Mouse (Mus musculus) CH12.LX (cell line): ENCODE data around the gene Lif. TPM values are rescaled to one million over a fixed set of nuclear protein-coding genes. Genes with fewer than 3 reads are reported as not detected.

ENCODE experiments used
- DNase-seq: peaks from one replicate; pipeline ENCODE4 v3.0.0-alpha.2; 2013; ENCODE audit errors: extremely low read depth
- H3K27ac ChIP-seq: 2 replicates; pipeline ENCODE4 v1.5.1; 2012; ENCODE audit warnings: low read depth, mild to moderate bottlenecking, control low read depth, moderate library complexity; ENCODE audit not compliant: insufficient read depth
- H3K27me3 ChIP-seq: replicated peaks from 2 replicates; pipeline ENCODE3; 2012; ENCODE audit warnings: inconsistent platforms
- H3K36me3 ChIP-seq, 2 experiments: replicated peaks in 1 of 2; 2 replicates each; pipeline versions ENCODE3 to v1.6.1; 2012; ENCODE audit warnings: inconsistent platforms in 1 of 2, low read length in 1 of 2, mild to moderate bottlenecking in 1 of 2, mixed read lengths in 1 of 2, moderate library complexity in 1 of 2; ENCODE audit not compliant: control insufficient read depth in 1 of 2, insufficient read depth in 1 of 2
- H3K4me1 ChIP-seq, 2 experiments: 2 replicates each; pipeline ENCODE4 v1.6.1; 2012; ENCODE audit warnings: inconsistent platforms in 1 of 2, moderate library complexity in 1 of 2; ENCODE audit not compliant: insufficient read depth in 2 of 2, control insufficient read depth in 1 of 2
- H3K4me2 ChIP-seq: 2 replicates; pipeline ENCODE4 v1.6.1; 2012; ENCODE audit warnings: low read depth, mild to moderate bottlenecking, control low read depth; ENCODE audit not compliant: poor library complexity, insufficient read depth, severe bottlenecking
- H3K4me3 ChIP-seq, 3 experiments: fragments of 150-350 bp in 1 of 3; sonication (generic) in 1 of 3; replicated peaks in 1 of 3; 2 replicates each; pipeline versions ENCODE3 to v1.5.1; 2011 to 2012; ENCODE audit warnings: low read depth in 2 of 3, low read length in 2 of 3, mild to moderate bottlenecking in 2 of 3, moderate library complexity in 2 of 3, control low read depth in 1 of 3, improper control_type of control experiment in 1 of 3, inconsistent platforms in 1 of 3, mixed read lengths in 1 of 3; ENCODE audit not compliant: poor library complexity in 1 of 3
- H3K79me2 ChIP-seq: replicated peaks from 2 replicates; pipeline ENCODE4 v1.6.1; 2012; ENCODE audit warnings: mild to moderate bottlenecking, moderate library complexity; ENCODE audit not compliant: control insufficient read depth, poor library complexity, insufficient read depth, severe bottlenecking; ENCODE audit errors: extremely low read depth
- H3K9ac ChIP-seq: 2 replicates; pipeline ENCODE4 v1.6.1; 2012; ENCODE audit warnings: low read depth, mild to moderate bottlenecking, control low read depth, moderate library complexity; ENCODE audit not compliant: insufficient read depth
- H3K9me3 ChIP-seq: replicated peaks from 2 replicates; pipeline ENCODE3; 2012; ENCODE audit warnings: low read length, inconsistent platforms, mixed read lengths
- BHLHE40 ChIP-seq: IDR thresholded peaks from 2 replicates; pipeline ENCODE4 v1.6.1; 2011; ENCODE audit warnings: mild to moderate bottlenecking, low read depth, low read length, improper control_type of control experiment
- CHD1 ChIP-seq: IDR thresholded peaks from 2 replicates; pipeline ENCODE4 v1.6.1; 2012; ENCODE audit warnings: low read depth, low read length, improper control_type of control experiment, inconsistent platforms
- E2F4 ChIP-seq: IDR thresholded peaks from 2 replicates; pipeline ENCODE4 v1.6.1; 2011; ENCODE audit warnings: low read depth, low read length, improper control_type of control experiment; ENCODE audit not compliant: insufficient replicate concordance
- ELF1 ChIP-seq: IDR thresholded peaks from 2 replicates; pipeline ENCODE4 v1.6.1; 2014; ENCODE audit warnings: low read depth, mild to moderate bottlenecking, inconsistent platforms, low read length, improper control_type of control experiment
- EP300 ChIP-seq: IDR thresholded peaks from 2 replicates; pipeline ENCODE4 v1.6.1; 2011; ENCODE audit warnings: low read length, improper control_type of control experiment
- GABPA ChIP-seq: IDR thresholded peaks from 2 replicates; pipeline ENCODE4 v1.6.1; 2012; ENCODE audit warnings: low read depth, low read length, improper control_type of control experiment, inconsistent platforms; ENCODE audit not compliant: insufficient replicate concordance
- HCFC1 ChIP-seq: IDR thresholded peaks from 2 replicates; pipeline ENCODE4 v1.6.1; 2012; ENCODE audit warnings: low read depth, mild to moderate bottlenecking, inconsistent platforms, low read length, improper control_type of control experiment
- MAX ChIP-seq: IDR thresholded peaks from 2 replicates; pipeline ENCODE4 v1.6.1; 2011; ENCODE audit warnings: low read length, improper control_type of control experiment
- MEF2A ChIP-seq: IDR thresholded peaks from 2 replicates; pipeline ENCODE4 v1.6.1; 2014; ENCODE audit warnings: low read depth, mild to moderate bottlenecking, inconsistent platforms, low read length, improper control_type of control experiment, borderline replicate concordance
- MYC ChIP-seq: IDR thresholded peaks from 2 replicates; pipeline ENCODE4 v1.6.1; 2011; ENCODE audit warnings: low read depth, mild to moderate bottlenecking, improper control_type of control experiment, low read length
- USF1 ChIP-seq: IDR thresholded peaks from 2 replicates; pipeline ENCODE4 v1.6.1; 2014; ENCODE audit warnings: low read depth, mild to moderate bottlenecking, inconsistent platforms, low read length, improper control_type of control experiment
- ZC3H11A ChIP-seq: IDR thresholded peaks from 2 replicates; pipeline ENCODE4 v1.6.1; 2012; ENCODE audit warnings: low read depth, mild to moderate bottlenecking, inconsistent platforms, low read length, improper control_type of control experiment
- ZMIZ1 ChIP-seq: IDR thresholded peaks from 2 replicates; pipeline ENCODE4 v1.6.1; 2012; ENCODE audit warnings: low read depth, mild to moderate bottlenecking, inconsistent platforms, low read length, improper control_type of control experiment
- dilution Hi-C: fragments of 300-500 bp; cut with MboI; formaldehyde crosslinking; loops from 2 replicates; pipeline ENCODE4 v1.14.3; 2020; ENCODE audit warnings: low sequenced_read_pairs; ENCODE audit not compliant: extremely low pct_unique_long_range_greater_than_20kb, extremely low pct_ligation_motif_present
- in situ Hi-C: fragments of 300-500 bp; cut with MboI; formaldehyde crosslinking; loops from 3 replicates; pipeline ENCODE4 v1.14.3; 2019; ENCODE audit warnings: low sequenced_read_pairs, low pct_ligation_motif_present, low pct_unique_long_range_greater_than_20kb, mixed read lengths
- polyA plus RNA-seq: library from polyadenylated mRNA; unstranded; fragments of >175 nt; gene quantifications from 2 replicates; pipeline ENCODE4 v1.2.1, GENCODE M21; 2012; ENCODE audit warnings: low read depth; ENCODE audit not compliant: insufficient read length
- total RNA-seq, 2 experiments: library from RNA; depleted of rRNA; stranded (reverse); fragments of 300-350 nt in 1 of 2; fragments of >200 nt in 1 of 2; gene quantifications; 2 replicates each; pipeline ENCODE4 v1.2.3; 2012 to 2014

The Lif gene
- total and polyA plus RNA-seq, 3 experiments: 0.05 to 1.8 (median 0.17) TPM

- H3K4me3 ChIP-seq: no peak overlapping the region
- H3K27me3 ChIP-seq: no peaks in the 10 kb centered on the region
- in situ Hi-C loops: no loop called here
Measured at GRCm38 (mm10) chr11:4226569-4227325, 30.6 kb upstream of the Lif start.

GRCm38 (mm10) chr11:4228463-4228862 is 28.9 kb upstream of the Lif start:
- Histone ChIP-seq H3K4me2 (no peak overlapping the region), H3K36me3 (peaks cover 3 to 37% of the 10 kb centered on the region in 2 experiments), H3K4me1 (peaks cover 7 to 21% of the 10 kb centered on the region in 2 experiments), H3K27ac (no peak overlapping the region), H3K9ac (no peak overlapping the region), H3K4me3 (no peak overlapping the region), H3K27me3 (no peaks in the 10 kb centered on the region), H3K9me3 (no peaks in the 10 kb centered on the region), H3K79me2 (no peaks in the 10 kb centered on the region)
- in situ Hi-C loops (no loop called here), dilution Hi-C loops (no loop called here)
- TF ChIP-seq CHD1 (no peak), HCFC1 (no peak), MYC (no peak), EP300 (no peak), ELF1 (no peak), GABPA (no peak), MEF2A (no peak), ZC3H11A (no peak), ZMIZ1 (no peak), E2F4 (no peak)
- no peak for DNase-seq

More at GRCm38 (mm10) chr11:4226569-4227325, 30.6 kb upstream of the Lif start:
- DNase-seq: no peak
- Histone ChIP-seq H3K36me3 (peaks cover 0 to 23% of the 10 kb centered on the region in 2 experiments), H3K79me2 (no peaks in the 10 kb centered on the region)
- dilution Hi-C loops: no loop called here
- TF ChIP-seq MAX: no peak
- TF ChIP-seq BHLHE40: no peak
- TF ChIP-seq USF1: no peak
- TF ChIP-seq, all 38 proteins: peak for 0
- Histone ChIP-seq H3K27ac (no peak overlapping the region), H3K9ac (no peak overlapping the region), H3K4me2 (no peak overlapping the region), H3K4me1 (peaks cover 12 to 24% of the 10 kb centered on the region in 2 experiments), H3K9me3 (no peaks in the 10 kb centered on the region)
